Mouse (Mus musculus) right cerebral cortex, adult 18-20 months (tissue): ENCODE results near the gene Polr3c.
"Not testable (repeated sequence)": the region's sequence is repeated elsewhere in the genome, so short reads cannot be mapped to it uniquely, and the experiment has no call there.

Experiments used
- DNase-seq: peaks from one replicate; pipeline ENCODE4 v3.0.0; 2022; ENCODE audit warnings: mixed read lengths

The Polr3c gene

GRCm38 (mm10) chr3:96675171-96675570 is 52.3 kb downstream of the Polr3c start:
- DNase-seq = no peak

- no peak for DNase-seq
Observed at GRCm38 (mm10) chr3:96674442-96674841, 53.0 kb downstream of the Polr3c start.

- DNase-seq = no peak
Observed at GRCm38 (mm10) chr3:96673514-96673913, 53.9 kb downstream of the Polr3c start.

GRCm38 (mm10) chr3:96671519-96671918 is 55.9 kb downstream of the Polr3c start:
- DNase-seq = no peak

GRCm38 (mm10) chr3:96669727-96670468 is 57.5 kb downstream of the Polr3c start, which contains the start of gene Ankrd35:
Ankrd35 (plus strand) TSS chr3:96670131.
- peak; percentile 78 for DNase-seq

- no peak for DNase-seq
Observed at GRCm38 (mm10) chr3:96668424-96669067, 58.9 kb downstream of the Polr3c start.

- DNase-seq = no peak
Observed at GRCm38 (mm10) chr3:96667316-96667715, 60.1 kb downstream of the Polr3c start.

- DNase-seq = no peak
Observed at GRCm38 (mm10) chr3:96666916-96667315, 60.5 kb downstream of the Polr3c start.

- DNase-seq = not testable (repeated sequence)
Observed at GRCm38 (mm10) chr3:96665732-96666363, 61.6 kb downstream of the Polr3c start.

GRCm38 (mm10) chr3:96663432-96664239 is 63.8 kb downstream of the Polr3c start:
- DNase-seq = peak; percentile 90

GRCm38 (mm10) chr3:96662731-96663316 is 64.6 kb downstream of the Polr3c start:
- no peak for DNase-seq
